Mouse (Mus musculus) MEL (cell line): ENCODE measurements at regions not wholly inside any gene's neighbourhood (a gene's known extent, or its start where the extent isn't known, plus 50 kb on each side); places are given as distances from the start of the nearest gene placed in this dataset.

Experiments
- DNase-seq: peaks from one replicate; pipeline ENCODE4 v3.0.0; 2011; ENCODE audit warnings: low read depth, low spot score
- H3K27ac ChIP-seq: 2 replicates; pipeline ENCODE4 v1.5.1; 2012; ENCODE audit warnings: low read depth, mild to moderate bottlenecking, control low read depth, low read length, moderate library complexity; ENCODE audit not compliant: control insufficient read depth
- H3K27me3 ChIP-seq, 2 experiments: fragments of 150-350 bp in 1 of 2; sonication (generic) in 1 of 2; 2 replicates each; pipeline ENCODE4 v1.6.1; 2012; ENCODE audit warnings: low read length in 2 of 2, mild to moderate bottlenecking in 2 of 2, improper control_type of control experiment in 1 of 2, moderate library complexity in 1 of 2; ENCODE audit not compliant: insufficient read depth in 2 of 2, control insufficient read depth in 1 of 2
- H3K36me3 ChIP-seq, 2 experiments: 2 replicates each; pipeline ENCODE4 v1.6.1; 2012 to 2014; ENCODE audit warnings: low read length in 2 of 2, improper control_type of control experiment in 1 of 2, inconsistent platforms in 1 of 2, mild to moderate bottlenecking in 1 of 2; ENCODE audit not compliant: insufficient read depth in 2 of 2, control insufficient read depth in 1 of 2
- H3K4me1 ChIP-seq, 2 experiments: fragments of 150-350 bp in 1 of 2; sonication (generic) in 1 of 2; 2 replicates each; pipeline ENCODE4 v1.6.1; 2012; ENCODE audit warnings: low read length in 2 of 2, improper control_type of control experiment in 1 of 2, mild to moderate bottlenecking in 1 of 2; ENCODE audit not compliant: insufficient read depth in 2 of 2, control insufficient read depth in 1 of 2
- H3K4me3 ChIP-seq, 2 experiments: fragments of 150-350 bp in 1 of 2; sonication (generic) in 1 of 2; 2 replicates each; pipeline ENCODE4 v1.5.1; 2012; ENCODE audit warnings: low read depth in 2 of 2, low read length in 2 of 2, mild to moderate bottlenecking in 2 of 2, moderate library complexity in 2 of 2, control low read depth in 1 of 2, improper control_type of control experiment in 1 of 2; ENCODE audit not compliant: control insufficient read depth in 1 of 2, insufficient read depth in 1 of 2
- H3K79me2 ChIP-seq: 2 replicates; pipeline ENCODE4 v1.6.1; 2012; ENCODE audit warnings: mild to moderate bottlenecking, low read length, moderate library complexity; ENCODE audit not compliant: control insufficient read depth, poor library complexity, insufficient read depth
- H3K9ac ChIP-seq: 2 replicates; pipeline ENCODE4 v1.6.1; 2012; ENCODE audit warnings: low read depth, mild to moderate bottlenecking, control low read depth, low read length, moderate library complexity; ENCODE audit not compliant: control insufficient read depth, poor library complexity, severe bottlenecking
- H3K9me3 ChIP-seq: fragments of 150-350 bp; sonication (generic); replicated peaks from 2 replicates; pipeline ENCODE4 v1.6.1; 2012; ENCODE audit warnings: mild to moderate bottlenecking, low read length, improper control_type of control experiment, moderate library complexity; ENCODE audit not compliant: insufficient read depth
- BHLHE40 ChIP-seq: IDR thresholded peaks from 2 replicates; pipeline ENCODE4 v1.6.1; 2012; ENCODE audit warnings: low read depth, mild to moderate bottlenecking, inconsistent platforms, low read length, improper control_type of control experiment, borderline replicate concordance
- ELF1 ChIP-seq: IDR thresholded peaks from 2 replicates; pipeline ENCODE4 v1.6.1; 2014; ENCODE audit warnings: low read depth, mild to moderate bottlenecking, inconsistent platforms, low read length, improper control_type of control experiment, moderate library complexity
- EP300 ChIP-seq, 2 experiments: IDR thresholded peaks; 2 replicates each; pipeline ENCODE4 v1.6.1; 2011; ENCODE audit warnings: improper control_type of control experiment in 2 of 2, low read length in 2 of 2, low read depth in 1 of 2, mild to moderate bottlenecking in 1 of 2
- GABPA ChIP-seq: IDR thresholded peaks from 2 replicates; pipeline ENCODE4 v1.6.1; 2012; ENCODE audit warnings: low read depth, mild to moderate bottlenecking, inconsistent platforms, low read length, improper control_type of control experiment, moderate library complexity
- KAT2A ChIP-seq: conservative IDR thresholded peaks from 2 replicates; pipeline ENCODE4 v1.6.1; 2012; ENCODE audit warnings: low read depth, low read length, improper control_type of control experiment, inconsistent platforms
- MAX ChIP-seq: IDR thresholded peaks from 2 replicates; pipeline ENCODE4 v1.6.1; 2011; ENCODE audit warnings: low read length, improper control_type of control experiment
- MAZ ChIP-seq: IDR thresholded peaks from 2 replicates; pipeline ENCODE4 v1.6.1; 2012; ENCODE audit warnings: low read depth, mild to moderate bottlenecking, inconsistent platforms, low read length, improper control_type of control experiment
- NELFE ChIP-seq: IDR thresholded peaks from 2 replicates; pipeline ENCODE4 v1.6.1; 2011; ENCODE audit warnings: low read depth, low read length, improper control_type of control experiment
- NRF1 ChIP-seq: IDR thresholded peaks from 2 replicates; pipeline ENCODE4 v1.6.1; 2014; ENCODE audit warnings: low read depth, mild to moderate bottlenecking, inconsistent platforms, low read length, improper control_type of control experiment, moderate library complexity; ENCODE audit not compliant: poor library complexity, insufficient read depth, severe bottlenecking
- RAD21 ChIP-seq: IDR thresholded peaks from 2 replicates; pipeline ENCODE4 v1.6.1; 2011; ENCODE audit warnings: mild to moderate bottlenecking, low read depth, low read length, improper control_type of control experiment
- RCOR1 ChIP-seq: IDR thresholded peaks from 2 replicates; pipeline ENCODE4 v1.6.1; 2012; ENCODE audit warnings: low read depth, mild to moderate bottlenecking, inconsistent platforms, low read length, improper control_type of control experiment
- TCF12 ChIP-seq: IDR thresholded peaks from 2 replicates; pipeline ENCODE4 v1.6.1; 2014; ENCODE audit warnings: low read depth, mild to moderate bottlenecking, inconsistent platforms, low read length, improper control_type of control experiment, moderate library complexity
- USF1 ChIP-seq: IDR thresholded peaks from 2 replicates; pipeline ENCODE4 v1.6.1; 2014; ENCODE audit warnings: low read depth, mild to moderate bottlenecking, inconsistent platforms, low read length, improper control_type of control experiment, moderate library complexity
- ZC3H11A ChIP-seq: IDR thresholded peaks from 2 replicates; pipeline ENCODE4 v1.6.1; 2012; ENCODE audit warnings: low read depth, mild to moderate bottlenecking, inconsistent platforms, low read length, improper control_type of control experiment
- ZNF384 ChIP-seq: IDR thresholded peaks from 2 replicates; pipeline ENCODE4 v1.6.1; 2012; ENCODE audit warnings: low read depth, mild to moderate bottlenecking, inconsistent platforms, low read length, improper control_type of control experiment

- Histone ChIP-seq H3K79me2 (no peaks in the 10 kb centered on the region), H3K4me3 (no peak overlapping the region), H3K27ac (no peak overlapping the region), H3K9me3 (no peaks in the 10 kb centered on the region), H3K27me3 (no peaks in the 10 kb centered on the region), H3K4me1 (peaks cover 0 to 4% of the 10 kb centered on the region in 2 experiments; a peak in 1 of 4 replicates), H3K9ac (no peak overlapping the region), H3K36me3 (no peaks in the 10 kb centered on the region)
- TF ChIP-seq ELF1 (no peak), MAZ (no peak), NELFE (no peak), RCOR1 (no peak), KAT2A (no peak), ZNF384 (no peak), TCF12 (peak; percentile 18; the same call in 1 of the 2 replicates)
- DNase-seq = no peak
Measured at GRCm38 (mm10) chr13:83360529-83360928, 143.3 kb upstream of the Mef2c start.

DNA sequence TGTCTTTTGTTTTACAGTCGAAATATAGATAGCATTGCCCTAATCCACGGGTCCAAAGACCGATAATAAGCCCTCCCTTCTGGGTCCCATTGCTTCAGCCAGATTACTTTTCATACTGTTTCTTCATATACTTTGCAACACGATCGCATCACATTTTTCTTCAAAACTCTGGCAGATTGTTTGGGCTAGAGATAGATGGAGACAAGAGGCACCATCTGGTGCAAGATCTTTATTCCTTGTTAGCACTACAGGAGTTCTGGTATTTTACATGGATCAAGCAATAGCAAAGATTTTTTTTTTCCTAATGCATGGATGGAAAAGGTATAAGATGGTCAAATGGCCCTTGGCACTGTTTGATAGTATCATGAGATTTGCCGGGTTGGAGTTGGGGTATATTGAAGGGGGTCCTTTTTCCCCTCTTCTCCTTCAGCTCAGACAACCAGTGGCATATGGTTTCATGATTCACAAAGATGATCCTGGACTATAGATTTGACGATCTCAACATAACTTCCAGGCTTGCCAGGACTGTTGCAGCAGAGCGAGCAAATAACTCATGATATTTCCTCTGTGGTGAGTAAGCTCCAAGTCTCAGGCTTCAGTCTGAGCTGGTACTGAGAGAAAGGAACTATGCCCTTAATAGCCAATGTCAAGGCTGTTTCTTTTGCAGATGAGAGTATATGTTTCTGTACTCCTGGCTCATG, 127.6 kb upstream of the Mef2c start:
- Histone ChIP-seq H3K27me3 (no peaks in the 10 kb centered on the region), H3K9ac (no peak overlapping the region), H3K36me3 (no peaks in the 10 kb centered on the region), H3K4me1 (no peaks in the 10 kb centered on the region), H3K27ac (no peak overlapping the region), H3K79me2 (no peaks in the 10 kb centered on the region), H3K9me3 (no peaks in the 10 kb centered on the region), H3K4me3 (no peak overlapping the region)
- DNase-seq = no peak
- TF ChIP-seq RAD21 = no peak
- no peak for TF ChIP-seq MAX
- no peak for TF ChIP-seq NRF1
- no peak for TF ChIP-seq EP300 (IDR thresholded peaks at IDR 0.05; ENCODE audit: low read depth in 1 of 2, low read length in 2 of 2)
- TF ChIP-seq BHLHE40 = no peak
- no peak for TF ChIP-seq GABPA
- TF ChIP-seq ZC3H11A = no peak
- no peak for TF ChIP-seq KAT2A

DNA sequence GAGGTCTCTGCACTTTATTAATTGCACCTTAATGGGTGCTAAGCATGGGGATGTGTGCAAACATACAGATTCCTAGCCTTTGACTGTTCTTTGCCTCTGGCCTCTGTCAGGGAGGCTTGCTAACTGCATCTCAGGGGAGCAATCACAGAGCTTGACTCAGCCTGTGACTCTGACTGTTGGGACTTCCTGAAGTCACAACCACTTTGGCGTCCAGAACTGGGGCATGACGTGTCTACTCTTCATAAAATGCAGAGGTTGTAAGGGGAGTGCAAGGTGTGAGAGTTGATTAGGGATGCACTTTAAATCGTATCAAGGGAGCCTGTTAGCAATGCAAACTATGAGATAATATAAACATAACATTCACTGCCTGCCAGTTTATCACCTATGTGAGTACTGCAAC, 125.2 kb upstream of the Mef2c start:
- Histone ChIP-seq H3K9me3 (no peaks in the 10 kb centered on the region), H3K9ac (no peak overlapping the region), H3K36me3 (peaks cover 0 to 8% of the 10 kb centered on the region in 2 experiments; a peak in 2 of 4 replicates), H3K27me3 (no peaks in the 10 kb centered on the region), H3K4me1 (peaks cover 3% of the 10 kb centered on the region in 2 experiments), H3K4me3 (no peak overlapping the region), H3K27ac (no peak overlapping the region), H3K79me2 (no peaks in the 10 kb centered on the region)
- DNase-seq = no peak
- TF ChIP-seq USF1 (no peak), ZNF384 (peak; percentile 50; the same call in 1 of the 2 replicates)
